Mouse (Mus musculus) spleen, adult 12 weeks (tissue): ENCODE data around the gene Slc22a12.

Source experiments
- DNase-seq: peaks from one replicate; pipeline ENCODE4 v3.0.0; 2022; ENCODE audit warnings: low spot score

Slc22a12 gene

DNA sequence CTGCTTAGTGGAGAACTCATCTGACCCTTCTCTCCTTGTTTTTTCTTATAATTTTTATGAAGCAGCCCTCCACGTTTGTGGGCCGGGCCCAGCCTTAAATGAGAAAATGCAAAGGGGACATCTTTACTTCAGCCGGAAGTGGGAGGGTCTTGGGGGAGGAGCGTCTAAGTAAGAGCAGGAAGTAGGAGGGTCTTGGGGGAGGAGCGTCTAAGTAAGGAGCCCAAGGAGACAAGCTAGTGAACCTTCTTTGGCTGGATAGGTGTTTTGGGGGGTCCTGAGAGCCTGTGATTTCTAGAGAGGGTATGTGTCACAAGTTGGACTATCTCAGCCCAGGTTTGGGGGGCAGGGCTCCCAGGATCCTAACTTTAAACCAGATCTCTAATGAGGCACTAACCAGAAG lies 27.4 kb downstream of the Slc22a12 start:
- DNase-seq: no peak

DNA sequence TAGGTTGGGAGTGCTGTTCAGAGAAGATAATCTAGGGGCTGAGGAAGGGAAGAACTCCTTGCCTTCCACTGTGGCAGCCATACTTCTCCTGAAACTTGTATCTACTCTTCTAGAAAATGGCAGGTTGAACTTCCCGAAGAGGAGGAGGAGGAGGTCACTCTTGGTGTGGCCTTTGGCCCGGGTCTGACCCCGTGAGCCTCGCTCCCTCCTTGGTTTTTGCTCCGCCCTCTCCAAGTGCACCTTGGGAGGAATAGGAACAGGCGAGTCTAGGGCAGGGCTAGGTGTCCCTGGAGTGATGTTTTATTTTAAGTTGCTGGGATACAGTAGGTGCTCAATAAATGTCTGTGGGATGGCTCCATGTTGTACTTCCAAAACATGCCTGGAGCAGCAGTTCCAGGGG lies 27.9 kb downstream of the Slc22a12 start:
- DNase-seq: no peak

- DNase-seq: no peak
These were observed 29.3 kb downstream of the Slc22a12 start for GRCm38 (mm10) chr19:6513389-6514139.

DNA sequence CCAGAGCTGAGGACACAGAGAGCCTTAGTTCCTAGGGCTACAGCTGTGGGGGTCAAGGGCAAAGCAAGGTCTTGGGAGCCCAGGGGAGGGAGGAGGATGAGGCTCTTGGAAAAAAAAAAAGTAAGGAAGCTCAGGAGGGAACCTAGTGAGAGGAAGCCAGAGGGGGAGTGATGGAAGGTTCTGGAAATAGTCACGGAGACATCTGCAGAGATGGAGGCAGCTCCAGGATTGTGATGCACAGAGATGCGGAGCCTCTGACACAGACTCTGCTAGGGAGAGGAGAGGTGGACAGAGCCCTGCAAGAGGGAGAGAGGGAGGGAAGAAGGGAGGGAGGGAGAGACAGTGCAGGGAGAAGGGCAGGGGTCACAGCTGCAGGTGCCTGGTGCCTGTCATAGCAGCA lies 32.3 kb downstream of the Slc22a12 start:
- no peak for DNase-seq

DNA sequence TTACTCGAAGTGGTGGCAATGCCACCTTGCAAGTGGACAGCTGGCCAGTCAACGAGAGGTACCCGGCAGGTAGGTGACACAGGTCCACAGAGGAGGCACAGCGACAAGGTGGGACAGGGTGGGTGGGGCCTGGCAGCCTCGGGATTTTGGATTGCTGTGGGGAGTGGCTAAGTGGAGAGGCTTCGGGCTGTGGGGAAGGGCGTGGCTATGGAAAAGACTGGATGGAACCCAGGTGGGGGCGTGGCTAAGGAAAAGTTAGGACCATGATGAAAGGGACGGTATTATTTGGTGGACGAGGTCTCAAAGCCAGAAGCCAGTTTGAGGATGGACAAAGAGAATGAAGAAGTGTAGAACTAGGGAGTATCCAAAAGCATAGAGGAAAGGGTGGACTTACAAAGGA lies 33.0 kb downstream of the Slc22a12 start:
- DNase-seq: no peak

GRCm38 (mm10) chr19:6507393-6507792 lies 35.4 kb downstream of the Slc22a12 start:
- no peak for DNase-seq

GRCm38 (mm10) chr19:6504656-6505045 lies 38.2 kb downstream of the Slc22a12 start:
- no peak for DNase-seq

DNA sequence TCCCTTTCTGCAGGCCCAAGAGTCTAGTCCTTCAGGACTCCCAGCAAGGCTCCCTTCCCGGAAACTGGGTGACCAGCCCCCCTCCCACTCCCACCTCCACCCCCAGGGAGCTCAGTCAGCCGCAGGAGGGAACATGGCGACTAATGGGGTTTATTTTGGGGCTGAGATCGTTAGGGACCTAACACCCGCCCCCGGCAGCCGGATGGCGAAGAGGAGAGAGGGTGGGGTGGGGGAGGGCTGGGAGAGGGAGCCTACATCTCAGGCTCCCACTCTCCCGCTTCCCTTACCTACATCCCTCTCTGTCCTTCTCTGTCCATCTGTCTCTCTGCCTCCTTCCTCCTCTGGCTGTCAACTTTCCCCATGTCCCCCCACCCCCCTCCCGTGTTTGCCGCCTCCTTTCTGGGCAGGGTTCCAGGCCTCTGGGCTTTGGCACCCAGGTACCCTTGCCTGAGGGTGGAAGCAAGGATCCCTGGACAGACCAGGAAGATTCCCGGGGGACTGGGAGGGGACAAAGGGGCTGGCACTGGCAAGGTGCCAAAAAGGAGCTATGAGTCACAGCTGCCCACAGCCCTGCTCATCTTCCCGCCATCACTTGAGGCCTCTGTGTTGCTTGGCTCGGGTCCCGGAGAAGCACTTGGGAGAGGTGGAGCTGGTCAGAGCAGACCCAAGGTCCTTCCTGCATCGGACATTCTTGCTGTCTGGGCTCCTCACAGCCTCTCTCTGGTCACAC lies 38.7 kb downstream of the Slc22a12 start:
- DNase-seq: no peak

- no peak for DNase-seq
These were observed 40.1 kb downstream of the Slc22a12 start for GRCm38 (mm10) chr19:6502543-6503319.

- no peak for DNase-seq
These were observed 40.7 kb downstream of the Slc22a12 start for GRCm38 (mm10) chr19:6502035-6502541.

DNA sequence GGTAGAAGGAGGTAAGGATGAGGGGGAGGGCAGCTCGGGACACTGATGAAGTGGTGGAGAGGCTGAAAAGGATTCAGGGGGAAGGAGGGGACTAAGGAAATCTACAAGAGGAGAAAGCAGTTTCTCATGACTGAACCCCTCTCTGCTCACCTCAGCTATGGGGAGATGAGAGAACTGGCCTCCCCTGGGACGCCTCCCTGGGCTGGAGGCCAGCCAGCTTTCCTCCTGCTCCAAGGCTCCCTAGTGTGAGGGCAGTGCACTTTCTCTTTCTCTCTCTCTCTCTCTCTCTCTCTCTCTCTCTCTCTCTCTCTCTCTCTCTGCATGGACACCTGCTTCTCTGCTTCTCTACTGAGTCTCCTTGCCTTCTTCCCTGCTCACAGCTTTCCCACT lies 42.2 kb downstream of the Slc22a12 start:
- no peak for DNase-seq

DNA sequence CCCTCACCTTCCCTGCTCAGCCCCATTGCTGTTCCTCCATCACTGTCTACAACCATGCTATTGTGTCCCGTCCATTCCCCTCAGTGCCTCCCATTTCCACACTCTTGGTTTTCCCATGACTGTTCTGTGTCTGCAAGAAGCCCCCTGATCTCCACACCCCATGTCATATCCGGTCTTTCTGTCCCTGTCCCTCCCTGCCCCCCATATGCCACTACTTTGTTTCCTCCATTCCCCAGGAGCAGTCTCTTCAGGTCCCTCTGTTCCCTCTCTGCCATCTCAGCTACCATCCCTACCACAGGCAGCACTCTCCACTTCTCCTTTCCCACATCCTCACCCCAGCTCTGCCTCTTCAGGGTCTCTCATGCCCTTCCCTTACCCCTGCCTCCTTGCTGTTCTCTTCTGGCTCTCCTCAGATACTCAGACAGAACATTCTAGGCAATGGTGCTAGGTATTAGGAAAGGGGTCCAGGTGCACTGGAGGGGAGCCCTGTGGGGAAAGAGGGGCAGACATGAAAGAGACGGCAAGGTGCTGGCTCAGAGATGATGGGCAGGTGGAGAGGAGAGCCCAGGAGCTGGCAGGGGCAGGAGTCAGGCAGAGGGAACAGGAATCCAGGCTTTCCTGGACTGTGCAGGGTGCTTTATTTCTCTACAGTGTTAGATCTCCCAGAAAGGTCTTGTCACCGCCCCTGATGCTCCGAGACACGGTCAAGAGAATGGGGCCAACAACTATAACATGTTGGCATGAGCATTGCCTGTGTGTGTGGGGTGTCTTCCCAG lies 42.8 kb downstream of the Slc22a12 start:
- DNase-seq: no peak

GRCm38 (mm10) chr19:6498350-6499131 lies 44.3 kb downstream of the Slc22a12 start:
- no peak for DNase-seq

- no peak for DNase-seq
These were observed 45.0 kb downstream of the Slc22a12 start for GRCm38 (mm10) chr19:6497803-6498202.

DNA sequence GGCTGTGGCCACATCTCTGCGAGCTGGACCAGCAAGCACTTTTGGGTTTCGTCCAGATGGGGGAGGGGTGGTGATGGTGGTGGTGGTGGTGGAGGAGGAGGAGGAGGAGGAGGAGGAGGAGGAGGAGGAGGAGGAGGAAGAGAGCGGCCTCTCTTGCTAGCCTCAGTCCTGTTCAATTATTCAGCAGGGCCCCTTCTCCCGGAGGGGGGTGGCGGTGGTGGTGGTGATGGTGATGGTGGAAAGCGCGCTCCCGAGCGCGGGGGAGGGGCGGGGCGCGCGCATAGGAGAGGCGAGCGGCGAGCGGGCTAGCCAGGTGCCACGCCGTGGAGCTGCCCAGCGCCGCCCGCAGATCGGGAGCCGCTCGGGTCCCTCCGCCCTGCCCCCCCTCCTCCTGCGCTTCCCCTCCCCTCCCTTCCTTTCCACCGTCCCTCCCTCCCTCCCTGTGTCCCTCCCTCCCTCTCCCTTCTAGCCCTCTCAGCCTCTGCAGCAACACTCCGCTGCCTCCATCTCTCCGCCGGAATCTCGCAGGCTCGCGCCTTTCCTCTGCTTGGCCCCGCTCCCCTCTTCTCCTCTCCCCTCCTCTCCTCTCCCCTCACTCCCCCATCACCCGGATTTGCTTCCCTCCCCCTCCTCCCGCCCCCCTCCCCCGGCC lies 45.6 kb downstream of the Slc22a12 start:
- no peak for DNase-seq

GRCm38 (mm10) chr19:6496462-6497149 lies 46.2 kb downstream of the Slc22a12 start:
- no peak for DNase-seq

GRCm38 (mm10) chr19:6495714-6496113 lies 47.1 kb downstream of the Slc22a12 start:
- no peak for DNase-seq

DNA sequence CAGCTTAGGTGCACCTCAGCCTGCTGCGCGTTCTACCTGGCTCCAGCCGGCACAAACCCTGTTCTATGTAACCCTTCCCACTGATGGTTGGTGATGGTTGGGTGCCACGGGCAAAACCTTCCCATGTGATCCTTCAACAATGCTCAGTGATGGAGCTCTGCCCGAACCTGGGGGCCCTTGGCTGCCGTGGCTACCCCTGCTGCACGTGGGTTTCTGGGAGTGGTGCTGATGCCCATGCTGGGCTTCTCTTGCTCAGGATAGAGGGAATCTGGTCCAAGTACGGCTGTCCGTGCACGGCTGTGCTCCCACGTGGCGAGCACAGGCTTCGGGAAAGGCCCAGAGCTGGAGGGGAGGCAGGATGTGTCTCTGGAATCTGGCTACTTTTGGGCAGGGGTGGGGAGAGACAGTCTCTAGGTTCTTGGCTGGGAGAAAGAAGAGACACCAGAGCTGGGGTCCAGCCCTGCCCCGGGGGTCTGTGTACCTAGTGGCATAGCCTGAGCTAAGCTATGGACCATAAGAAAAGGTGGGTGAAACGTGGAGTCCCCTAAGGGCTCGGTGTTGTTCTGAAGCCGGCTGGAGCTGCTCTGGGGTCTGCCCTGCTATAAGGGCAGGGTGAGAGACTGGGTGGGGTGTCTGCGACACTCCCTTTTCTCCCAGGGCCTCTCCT lies 48.2 kb downstream of the Slc22a12 start:
- no peak for DNase-seq

- no peak for DNase-seq
These were observed 48.8 kb downstream of the Slc22a12 start for GRCm38 (mm10) chr19:6494032-6494431.
